Mouse (Mus musculus) neural tube, embryonic 13.5 days (tissue): Measurements from ENCODE around the gene Etv5. TPM values are rescaled to one million over a fixed set of nuclear protein-coding genes. Genes with fewer than 3 reads are reported as not detected.

Experiments used
- ATAC-seq: fragments of 200-750 bp; cut with Nextera tagmentation; 2 replicates; pipeline ENCODE4 v1.8.0; 2017; ENCODE audit warnings: low read depth, mild to moderate bottlenecking, moderate TSS enrichment, moderate library complexity
- H3K27ac ChIP-seq: fragments of 300-500 bp; sonication (generic); replicated peaks from 2 replicates; pipeline ENCODE4 v1.5.1; 2015; ENCODE audit warnings: moderate library complexity, mild to moderate bottlenecking, inconsistent platforms
- H3K27me3 ChIP-seq: fragments of 300-500 bp; sonication (generic); 2 replicates; pipeline ENCODE4 v1.6.1; 2015; ENCODE audit warnings: mild to moderate bottlenecking, inconsistent platforms
- H3K36me3 ChIP-seq: fragments of 300-500 bp; sonication (generic); 2 replicates; pipeline ENCODE4 v1.6.1; 2015; ENCODE audit warnings: mild to moderate bottlenecking, inconsistent platforms
- H3K4me1 ChIP-seq: fragments of 300-500 bp; sonication (generic); replicated peaks from 2 replicates; pipeline ENCODE4 v1.6.1; 2015; ENCODE audit warnings: inconsistent platforms
- H3K4me2 ChIP-seq: fragments of 300-500 bp; sonication (generic); 2 replicates; pipeline ENCODE4 v1.6.1; 2015; ENCODE audit warnings: inconsistent platforms, mild to moderate bottlenecking, moderate library complexity
- H3K4me3 ChIP-seq: fragments of 300-500 bp; sonication (generic); 2 replicates; pipeline ENCODE4 v1.5.1; 2015; ENCODE audit warnings: mild to moderate bottlenecking, inconsistent platforms
- H3K9ac ChIP-seq: fragments of 300-500 bp; sonication (generic); 2 replicates; pipeline ENCODE4 v1.6.1; 2015; ENCODE audit warnings: moderate library complexity, mild to moderate bottlenecking, inconsistent platforms
- H3K9me3 ChIP-seq: fragments of 300-500 bp; sonication (generic); 2 replicates; pipeline ENCODE4 v1.6.1; 2016; ENCODE audit warnings: inconsistent platforms
- WGBS: fragments of 180-500 bp; shearing (Covaris S2); methylation state at CpG from one replicate; pipeline ENCODE4 v1.1.7; 2015; 5-methylcytosine and 5-hydroxymethylcytosine counted together
- polyA plus RNA-seq: library from polyadenylated mRNA; unstranded; fragments of >200 nt; fragmentation: Nextera tagmentation; extraction: Ambion mirVana; gene quantifications from 2 replicates; pipeline ENCODE4 v1.2.1, GENCODE M21; 2015

Etv5 gene
- polyA plus RNA-seq, 1 experiment from 2014 or later: 28.1 TPM

DNA sequence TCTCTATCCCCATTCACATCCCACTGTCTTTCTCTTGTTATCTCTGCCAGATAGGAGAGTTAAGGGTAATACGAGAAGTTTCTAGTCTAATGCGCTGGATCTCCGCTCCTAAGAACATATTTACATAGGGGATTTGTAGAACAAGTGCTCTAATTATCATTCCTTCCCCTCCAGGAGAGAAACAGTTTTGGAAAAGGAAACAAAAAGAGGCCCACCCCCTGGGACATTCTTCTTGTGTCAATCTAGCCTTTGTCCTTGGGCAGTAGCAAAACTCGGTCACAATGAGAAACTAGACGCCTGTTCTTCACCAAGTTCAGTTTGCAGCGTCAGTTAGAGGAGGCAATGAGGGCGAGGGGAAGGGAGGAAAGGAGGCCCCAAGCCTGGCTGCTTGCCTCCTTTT lies 2.7 kb upstream of the Etv5 start:
- Histone ChIP-seq H3K4me2 (no peak overlapping the region), H3K9ac (no peak overlapping the region), H3K4me3 (no peak overlapping the region), H3K27me3 (peaks cover 42% of the 10 kb centered on the region), H3K9me3 (no peaks in the 10 kb centered on the region), H3K27ac (no peak overlapping the region), H3K4me1 (peaks cover 30% of the 10 kb centered on the region), H3K36me3 (no peaks in the 10 kb centered on the region)
- 25% methylated on average over 7 of the region's 7 CpGs for WGBS
- ATAC-seq: no peak

DNA sequence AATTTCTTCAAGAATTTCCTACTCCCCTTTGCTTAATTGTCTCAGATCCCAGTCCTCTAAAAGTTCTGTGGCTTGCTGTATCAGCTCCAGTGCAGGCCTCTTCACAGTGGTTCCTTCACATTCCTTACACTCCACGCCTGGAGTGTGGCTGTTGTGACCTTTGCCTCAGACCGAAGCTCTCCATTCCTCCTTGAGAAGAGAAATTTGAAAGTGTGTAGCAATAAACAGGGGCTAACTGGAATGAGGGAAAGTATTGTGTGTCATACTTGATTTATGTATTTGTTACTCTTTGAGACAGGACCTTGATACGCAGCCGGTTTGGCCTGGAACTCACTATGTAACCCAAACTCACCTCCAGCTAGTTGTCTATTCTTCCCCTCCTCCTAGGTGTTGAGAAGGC lies 1.8 kb upstream of the Etv5 start:
- Histone ChIP-seq H3K36me3 (no peaks in the 10 kb centered on the region), H3K9me3 (no peaks in the 10 kb centered on the region), H3K4me2 (0 out of 2 replicates have a peak overlapping the region, but pooled peaks have one; percentile 99), H3K9ac (no peak overlapping the region), H3K27me3 (peaks cover 49% of the 10 kb centered on the region), H3K27ac (no peak overlapping the region), H3K4me3 (no peak overlapping the region), H3K4me1 (peaks cover 30% of the 10 kb centered on the region)
- ATAC-seq: no peak
- WGBS: 82% methylated on average over 4 of the region's 4 CpGs

DNA sequence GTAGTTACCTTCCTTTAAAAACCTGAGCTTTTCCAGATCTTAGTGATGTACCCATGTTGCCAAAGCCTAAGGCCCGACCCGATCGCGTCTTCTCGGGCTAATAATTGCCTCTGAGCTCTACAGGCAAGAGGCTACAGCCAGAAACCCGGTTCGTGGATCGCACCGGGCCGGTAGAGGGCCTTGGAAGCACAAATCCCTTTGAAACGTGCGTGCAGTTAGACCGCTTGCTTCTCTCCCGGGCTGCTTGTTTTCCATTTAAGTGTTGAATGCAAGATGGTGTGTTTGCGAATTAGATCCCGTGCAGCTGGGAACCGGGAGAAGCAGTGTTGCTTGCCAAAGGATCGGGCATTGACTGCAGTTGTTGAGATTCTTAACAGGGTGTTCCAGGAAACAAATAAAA lies 750 bp upstream of the Etv5 start:
- under 1% methylated on average over 18 of the region's 18 CpGs for WGBS
- peaks cover 31% of the 10 kb centered on the region for H3K4me1 ChIP-seq
- no peak; the same call in 1 of the 2 replicates for ATAC-seq
- H3K9me3 ChIP-seq: no peaks in the 10 kb centered on the region
- H3K4me3 ChIP-seq: peak overlapping the region; percentile 73
- H3K27ac ChIP-seq: peak overlapping the region; percentile 61
- H3K9ac ChIP-seq: peak overlapping the region; percentile 63
- H3K4me2 ChIP-seq: peak overlapping the region; percentile 99
- peaks cover 59% of the 10 kb centered on the region for H3K27me3 ChIP-seq
- no peaks in the 10 kb centered on the region for H3K36me3 ChIP-seq

GRCm38 (mm10) chr16:22438441-22439373 lies 812 bp downstream of the Etv5 start:
- Histone ChIP-seq H3K4me1 (peaks cover 47% of the 10 kb centered on the region), H3K4me3 (peak overlapping the region; percentile 73), H3K27ac (peak overlapping the region; percentile 76), H3K9me3 (no peaks in the 10 kb centered on the region), H3K4me2 (peak overlapping the region; percentile 99), H3K36me3 (no peaks in the 10 kb centered on the region), H3K27me3 (peaks cover 68% of the 10 kb centered on the region), H3K9ac (peak overlapping the region; percentile 73)
- under 1% methylated on average over 59 of the region's 59 CpGs for WGBS
- peak; percentile 24 for ATAC-seq

DNA sequence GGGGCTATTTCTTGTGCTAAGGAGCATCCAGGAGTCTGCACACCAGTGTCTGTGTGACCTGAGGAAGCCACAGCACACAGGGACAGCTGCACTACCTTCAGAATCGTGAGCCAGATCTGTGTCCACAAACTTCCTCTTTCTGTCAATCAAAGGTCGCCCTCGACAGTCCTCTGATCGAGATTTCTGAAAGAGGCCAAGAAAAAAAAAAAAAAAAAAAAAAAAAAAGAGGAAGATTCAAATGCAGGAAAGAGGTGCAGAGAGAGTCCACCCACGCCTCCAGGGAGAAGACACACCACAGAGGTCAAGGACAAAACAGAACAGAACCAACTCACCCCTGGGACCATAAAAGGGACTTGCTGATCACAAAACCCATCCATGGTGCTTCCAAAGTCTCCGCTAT lies 3.4 kb downstream of the Etv5 start:
- 47% methylated on average over 6 of the region's 6 CpGs for WGBS
- Histone ChIP-seq H3K4me3 (no peak overlapping the region), H3K9ac (no peak overlapping the region), H3K4me2 (no peak overlapping the region), H3K27ac (no peak overlapping the region), H3K4me1 (peaks cover 53% of the 10 kb centered on the region), H3K36me3 (no peaks in the 10 kb centered on the region), H3K27me3 (peaks cover 51% of the 10 kb centered on the region), H3K9me3 (no peaks in the 10 kb centered on the region)
- no peak for ATAC-seq

DNA sequence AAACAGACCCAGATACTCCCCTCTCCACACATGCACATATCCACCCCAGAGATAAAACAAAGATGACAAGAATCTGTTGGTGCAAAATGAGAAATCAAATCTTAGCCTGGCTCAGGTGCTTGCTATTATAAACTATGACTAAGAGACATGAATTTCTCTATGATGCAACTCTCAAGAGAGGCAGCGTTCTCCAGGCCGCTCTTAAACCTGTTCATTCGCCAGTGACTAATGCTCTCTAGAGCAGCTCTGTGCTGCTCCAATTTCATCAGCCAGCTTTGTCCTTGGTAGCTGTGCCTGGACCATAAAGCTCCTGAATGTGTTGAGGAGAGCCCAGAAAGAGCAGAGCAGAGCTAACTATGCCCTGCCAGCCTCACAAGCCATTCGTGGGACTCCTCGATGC lies 5.0 kb downstream of the Etv5 start:
- no peaks in the 10 kb centered on the region for H3K9me3 ChIP-seq
- peaks cover 47% of the 10 kb centered on the region for H3K27me3 ChIP-seq
- 20% methylated on average over 5 of the region's 5 CpGs for WGBS
- peak overlapping the region; percentile 76 for H3K27ac ChIP-seq
- 0 out of 2 replicates have a peak overlapping the region, but pooled peaks have one; percentile 45 for H3K9ac ChIP-seq
- H3K4me3 ChIP-seq: 0 out of 2 replicates have a peak overlapping the region, but pooled peaks have one; percentile 10
- no peak for ATAC-seq
- peaks cover 55% of the 10 kb centered on the region for H3K4me1 ChIP-seq
- peak overlapping the region; percentile 44 for H3K4me2 ChIP-seq
- no peaks in the 10 kb centered on the region for H3K36me3 ChIP-seq

DNA sequence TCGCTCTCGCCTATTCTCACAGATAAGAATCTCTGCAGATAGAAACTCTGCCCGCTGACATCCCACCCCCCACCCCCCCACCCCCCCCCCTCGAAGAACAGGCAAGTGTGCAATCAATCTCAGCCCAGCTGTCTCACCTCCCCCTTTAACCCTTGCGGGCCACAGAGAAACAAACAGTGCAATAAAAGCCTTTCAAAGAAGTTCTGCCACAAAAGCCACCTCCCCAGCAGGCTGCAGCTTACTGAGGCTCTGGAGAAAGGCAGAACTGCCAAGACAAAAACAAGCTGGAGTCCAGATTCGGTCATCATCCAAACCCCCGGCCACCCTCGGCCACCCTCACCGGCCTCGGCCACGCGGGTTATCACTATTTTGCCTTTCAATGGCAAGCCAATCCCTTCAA lies 5.6 kb downstream of the Etv5 start:
- Histone ChIP-seq H3K9ac (peak overlapping the region; percentile 45; the same call in 1 of the 2 replicates), H3K4me3 (0 out of 2 replicates have a peak overlapping the region, but pooled peaks have one; percentile 10), H3K36me3 (no peaks in the 10 kb centered on the region), H3K27ac (peak overlapping the region; percentile 76), H3K4me2 (peak overlapping the region; percentile 44), H3K4me1 (peaks cover 59% of the 10 kb centered on the region), H3K27me3 (peaks cover 47% of the 10 kb centered on the region), H3K9me3 (no peaks in the 10 kb centered on the region)
- no peak for ATAC-seq
- 6% methylated on average over 12 of the region's 12 CpGs for WGBS

- ATAC-seq: no peak
- 90% methylated on average over 12 of the region's 12 CpGs for WGBS
- H3K27ac ChIP-seq: no peak overlapping the region
- H3K4me1 ChIP-seq: peaks cover 59% of the 10 kb centered on the region
- H3K9me3 ChIP-seq: no peaks in the 10 kb centered on the region
- peaks cover 36% of the 10 kb centered on the region for H3K27me3 ChIP-seq
- no peak overlapping the region for H3K9ac ChIP-seq
- H3K4me3 ChIP-seq: no peak overlapping the region
- H3K36me3 ChIP-seq: no peaks in the 10 kb centered on the region
- H3K4me2 ChIP-seq: no peak overlapping the region
Measured at GRCm38 (mm10) chr16:22431773-22432172, 7.7 kb downstream of the Etv5 start.

DNA sequence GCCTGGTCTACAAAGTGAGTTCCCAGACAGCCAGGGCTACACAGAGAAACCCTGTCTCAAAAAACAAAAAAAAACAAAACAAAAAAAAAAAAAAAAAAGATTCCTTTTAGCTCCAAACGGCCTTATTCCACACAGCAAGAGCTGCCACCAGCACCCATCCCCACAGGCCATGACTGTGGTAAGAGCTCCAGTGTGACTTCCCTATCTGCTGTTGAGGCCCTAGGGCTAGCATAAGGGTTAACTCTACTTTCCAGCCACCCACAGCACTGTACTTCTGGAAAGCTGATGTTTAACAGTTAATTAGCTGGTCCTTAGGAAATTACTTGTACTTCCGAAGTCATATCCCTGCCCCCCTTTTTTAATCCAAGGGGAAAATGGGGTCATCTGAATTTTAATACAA lies 8.2 kb downstream of the Etv5 start:
- Histone ChIP-seq H3K27me3 (peaks cover 33% of the 10 kb centered on the region), H3K9me3 (no peaks in the 10 kb centered on the region), H3K36me3 (no peaks in the 10 kb centered on the region), H3K4me1 (peaks cover 59% of the 10 kb centered on the region), H3K27ac (no peak overlapping the region), H3K9ac (no peak overlapping the region), H3K4me2 (no peak overlapping the region), H3K4me3 (no peak overlapping the region)
- no peak for ATAC-seq
- 61% methylated on average over 2 of the region's 2 CpGs for WGBS

GRCm38 (mm10) chr16:22430211-22430951 lies 9.1 kb downstream of the Etv5 start:
- Histone ChIP-seq H3K27ac (peak overlapping the region; percentile 77), H3K27me3 (peaks cover 24% of the 10 kb centered on the region), H3K9me3 (no peaks in the 10 kb centered on the region), H3K9ac (0 out of 2 replicates have a peak overlapping the region, but pooled peaks have one; percentile 31), H3K4me1 (peaks cover 59% of the 10 kb centered on the region), H3K4me2 (peak overlapping the region; percentile 43; the same call in 1 of the 2 replicates), H3K36me3 (no peaks in the 10 kb centered on the region), H3K4me3 (no peak overlapping the region)
- 0 out of 2 replicates have a peak, but pooled peaks have one; percentile 29 for ATAC-seq
- WGBS: 43% methylated on average over 16 of the region's 16 CpGs

- Histone ChIP-seq H3K36me3 (no peaks in the 10 kb centered on the region), H3K27me3 (peaks cover 15% of the 10 kb centered on the region; the same call in 1 of the 2 replicates), H3K9ac (0 out of 2 replicates have a peak overlapping the region, but pooled peaks have one; percentile 35), H3K9me3 (no peaks in the 10 kb centered on the region), H3K4me1 (peaks cover 49% of the 10 kb centered on the region), H3K4me2 (peak overlapping the region; percentile 43), H3K4me3 (peak overlapping the region; percentile 5), H3K27ac (peak overlapping the region; percentile 77)
- WGBS: 7% methylated on average over 8 of the region's 8 CpGs
- 0 out of 2 replicates have a peak, but pooled peaks have one; percentile 5 for ATAC-seq
Measured at GRCm38 (mm10) chr16:22429377-22429776, 10.1 kb downstream of the Etv5 start.
